Mouse (Mus musculus): ENCODE results near the gene Lmx1a.

The Lmx1a gene

GRCm38 (mm10) chr1:167896234-167896633 lies 207.2 kb downstream of the Lmx1a start:
- peak; percentile 62 to 76 for DNase-seq

Data from cerebellum, postnatal 10 days (tissue).